Mouse (Mus musculus) neutrophil, adult 59 days (primary cell): ENCODE data around the gene Cdon. TPM values are rescaled to one million over a fixed set of nuclear protein-coding genes. Genes with fewer than 3 reads are reported as not detected.

Source experiments
- total RNA-seq, 2 experiments: library from RNA; stranded (reverse); gene quantifications; 1 replicate in 1 of 2; 2 replicates in 1 of 2; pipeline ENCODE4 v1.2.4; 2023

Cdon gene
- under 1 TPM; 0.57 to 0.73 TPM for total RNA-seq

DNA sequence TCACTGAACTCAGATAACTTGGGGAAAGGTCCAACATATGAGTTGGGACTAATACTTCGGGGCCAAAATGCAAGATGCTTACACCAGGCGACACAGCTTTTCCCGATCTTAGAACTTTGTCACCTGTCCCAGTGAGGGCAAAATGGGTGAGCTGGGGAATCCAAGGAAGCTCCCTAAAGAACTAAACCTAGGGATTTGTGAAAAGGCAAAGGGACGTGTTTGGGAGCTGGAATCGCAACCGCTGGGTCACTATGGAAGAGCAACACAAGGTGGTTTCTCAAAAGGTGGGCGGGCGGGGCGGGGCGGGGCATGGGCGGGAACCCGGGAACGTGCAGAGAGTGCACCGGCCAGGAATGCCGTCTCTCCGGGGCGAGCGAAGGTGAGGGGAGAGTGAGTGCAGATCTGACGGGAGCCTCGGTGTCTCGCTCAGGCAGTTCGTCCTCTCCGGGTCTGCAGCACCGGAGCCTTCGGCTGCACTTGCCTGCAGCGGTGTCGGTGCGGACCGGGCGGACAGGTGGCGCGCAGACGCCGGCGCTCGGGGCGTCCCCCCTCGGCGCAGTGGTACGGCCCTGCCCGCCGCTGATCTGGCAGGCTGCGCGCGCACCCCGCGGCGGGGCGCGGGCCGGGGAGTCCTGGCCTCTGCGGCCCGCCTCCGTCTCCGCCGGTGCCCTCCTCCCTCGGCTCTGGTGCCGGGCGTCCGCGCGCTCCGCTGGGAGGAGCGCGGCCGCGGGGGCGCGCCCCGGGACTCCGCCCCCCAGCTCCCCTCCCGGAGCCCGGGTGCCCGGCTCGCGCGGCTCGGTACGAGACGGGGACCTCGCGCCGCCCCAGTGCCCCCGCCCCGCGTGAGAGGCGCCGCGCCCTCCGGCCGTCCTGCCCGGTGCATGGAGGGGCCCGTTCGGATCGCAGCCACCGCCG, at the start of gene Cdon:
Gene Cdon, plus strand, starts transcription at position 324 of the 915 bp plus-strand sequence.

DNA sequence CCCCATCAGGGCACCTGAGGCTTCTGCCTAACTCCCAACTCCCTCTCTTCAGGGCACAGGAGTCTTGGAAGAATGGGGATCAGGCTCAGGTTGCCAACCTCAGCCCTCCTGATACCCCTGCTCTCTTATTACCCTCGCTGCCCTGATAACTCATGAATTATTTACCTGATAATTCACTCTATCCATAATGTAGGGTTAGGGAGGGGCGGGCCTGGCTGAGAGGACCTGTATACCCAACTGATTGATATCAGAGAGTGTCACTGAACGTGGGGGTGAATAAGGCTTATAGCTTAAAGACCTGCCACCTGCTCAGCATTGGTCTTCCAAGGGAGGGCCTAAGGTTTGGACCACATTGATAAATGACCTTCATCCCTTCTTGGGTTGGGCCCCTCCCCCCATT, 97.2 kb downstream of the Cdon start, which contains the start of gene Gm1113:
Gene Gm1113, minus strand, starts transcription at position 101 of the 400 bp plus-strand sequence.

Other genes with a start within 250 kb of the Cdon start
- gene Dcps, start 245.1 kb upstream of the Cdon start, total RNA-seq, result 10 to 100 TPM; 19.3 to 22.6 TPM
- 10 to 100 TPM; 79.6 to 84.8 TPM for gene Srpr, start 221.0 kb upstream of the Cdon start, total RNA-seq
- gene Tirap, start 220.8 kb upstream of the Cdon start, total RNA-seq, result 10 to 100 TPM; 55.8 to 58.9 TPM
- gene Foxred1, start 210.1 kb upstream of the Cdon start, total RNA-seq, result 10 to 100 TPM; 21.4 to 21.6 TPM
- gene Fam118b, start 153.3 kb upstream of the Cdon start, total RNA-seq, result 10 to 100 TPM; 11.6 to 12.3 TPM
- gene Rpusd4, start 153.3 kb upstream of the Cdon start, total RNA-seq, result 1 to 10 TPM; 8.2 to 9.0 TPM
- not detected for gene Gm1113, start 97.1 kb downstream of the Cdon start, total RNA-seq
- gene Ddx25, start 137.4 kb downstream of the Cdon start, total RNA-seq, result under 1 TPM; 0.11 to 0.13 TPM
- 1 to 10 TPM; 3.0 to 4.4 TPM for gene Pus3, start 137.5 kb downstream of the Cdon start, total RNA-seq
- not detected for gene Pate2, start 149.2 kb downstream of the Cdon start, total RNA-seq
- 1 to 10 TPM; 6.7 to 8.3 TPM for gene Hyls1, start 149.3 kb downstream of the Cdon start, total RNA-seq
- gene Pate4, start 190.8 kb downstream of the Cdon start, total RNA-seq, result not detected
- gene Pate3, start 227.1 kb downstream of the Cdon start, total RNA-seq, result not detected